Mouse (Mus musculus): Measurements from ENCODE around the gene Dnaic2. TPM values are rescaled to one million over a fixed set of nuclear protein-coding genes. Genes with fewer than 3 reads are reported as not detected.

The Dnaic2 gene
- polyA plus RNA-seq, 1 experiment, result 0.27 TPM

DNA sequence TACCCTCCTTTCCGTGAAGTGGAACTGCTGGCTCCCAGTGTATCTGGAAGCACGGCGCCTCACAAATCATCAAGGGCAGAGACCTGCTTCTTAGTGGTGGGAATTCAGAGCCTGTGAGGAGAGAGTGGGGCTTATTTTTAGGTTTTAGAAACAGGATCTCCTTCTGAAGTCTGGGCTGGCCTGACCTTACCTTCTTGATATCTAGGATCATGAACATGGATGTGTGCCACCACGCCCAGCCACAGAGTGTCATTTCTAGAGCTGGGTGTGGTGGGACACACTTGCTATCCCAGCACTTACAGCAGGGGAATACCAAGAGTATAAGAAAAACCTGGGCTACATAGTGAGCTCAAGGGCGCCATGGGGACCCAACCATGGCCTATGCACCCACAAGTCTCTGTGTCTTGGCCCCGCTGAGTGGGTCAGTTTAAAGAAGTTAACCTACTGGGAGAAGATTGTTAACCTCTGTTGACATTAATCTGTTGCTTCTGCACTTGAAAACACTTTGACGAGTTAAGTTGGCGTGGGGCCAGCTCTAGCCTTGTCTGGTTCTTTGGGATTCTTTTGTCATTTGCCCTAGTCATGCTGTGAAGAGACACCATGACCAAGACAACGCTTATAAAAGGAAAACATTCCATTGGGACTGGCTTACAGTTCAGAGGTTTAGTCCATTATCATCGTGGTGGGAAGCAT is 44.0 kb upstream of the Dnaic2 start:
- Histone ChIP-seq H3K27me3 (ENCODE audit: control insufficient read depth, insufficient read depth, insufficient read length) (no peaks in the 10 kb centered on the region), H3K4me3 (ENCODE audit: insufficient read depth, poor library complexity, severe bottlenecking) (no peak overlapping the region), H3K79me3 (ENCODE audit: low read depth) (peaks cover 40% of the 10 kb centered on the region), H3ac (ENCODE audit: control insufficient read depth, insufficient read length, low read depth) (no peak overlapping the region), H3K79me2 (ENCODE audit: control insufficient read depth, insufficient read depth) (peaks cover 75% of the 10 kb centered on the region), H3K36me3 (ENCODE audit: control insufficient read depth, insufficient read depth) (peaks cover 92% of the 10 kb centered on the region)
- TF ChIP-seq MAX (IDR thresholded peaks at IDR 0.05), result no peak
- no peak for TF ChIP-seq FOSL1 (IDR thresholded peaks at IDR 0.05; ENCODE audit: insufficient read depth, low read length, poor library complexity, severe bottlenecking)
- TF ChIP-seq USF1 (IDR thresholded peaks at IDR 0.05; ENCODE audit: low read depth), result no peak
- no peak for TF ChIP-seq MYOD1 (IDR thresholded peaks at IDR 0.05; ENCODE audit: control insufficient read depth, insufficient read length, low read depth)
- TF ChIP-seq CEBPB (IDR thresholded peaks at IDR 0.05; ENCODE audit: low read depth), result no peak
- no peak for TF ChIP-seq CTCF (IDR thresholded peaks at IDR 0.05; ENCODE audit: control insufficient read depth, insufficient read depth, insufficient read length)
- no peak for TF ChIP-seq MYOG (IDR thresholded peaks at IDR 0.05; ENCODE audit: control insufficient read depth, extremely low read depth, insufficient read length)

DNA sequence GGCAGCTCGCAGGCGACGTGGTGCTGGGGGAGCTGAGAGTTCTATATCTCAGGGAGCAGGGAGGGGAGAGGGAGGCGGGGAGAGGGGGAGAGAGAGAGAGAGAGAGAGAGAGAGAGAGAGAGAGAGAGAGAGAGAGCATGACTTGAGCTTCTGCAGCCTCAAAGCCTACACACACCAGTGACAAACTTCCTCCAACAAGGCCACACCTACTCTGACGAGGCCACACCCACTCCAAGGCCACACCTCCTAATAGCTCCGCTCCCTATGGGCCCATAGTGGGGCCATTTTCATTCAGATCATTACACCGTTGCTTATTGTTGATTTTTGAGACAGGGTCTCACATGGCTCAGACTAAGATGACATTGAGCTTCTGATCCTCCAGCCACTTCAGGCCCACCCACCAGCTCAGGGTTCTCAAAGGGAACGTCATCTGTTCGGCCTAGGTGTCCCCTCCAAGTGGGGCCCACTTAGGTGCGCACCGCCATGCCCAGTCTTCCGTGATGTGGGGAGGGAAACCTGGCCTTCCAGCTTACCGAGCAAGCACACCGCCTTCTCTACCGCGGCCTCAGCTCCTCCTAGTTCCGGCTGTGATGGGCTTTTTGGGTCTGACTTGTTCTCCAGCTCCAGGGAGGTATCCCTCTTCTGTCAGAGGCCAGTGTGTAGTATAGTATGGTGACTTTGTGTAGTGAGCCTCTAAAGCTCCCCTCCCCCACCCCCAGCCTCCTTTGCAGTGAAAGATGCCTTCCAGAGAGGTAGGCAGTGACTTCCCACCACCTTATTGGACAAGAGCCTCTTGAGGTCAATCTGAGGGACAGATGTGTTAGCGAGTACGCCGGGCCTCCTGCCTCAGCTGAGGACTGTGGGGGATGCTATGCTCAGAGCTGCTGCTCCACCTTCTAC is 43.2 kb upstream of the Dnaic2 start:
- Histone ChIP-seq H3K27me3 (ENCODE audit: control insufficient read depth, insufficient read depth, insufficient read length) (no peaks in the 10 kb centered on the region), H3K36me3 (ENCODE audit: control insufficient read depth, insufficient read depth) (peaks cover 92% of the 10 kb centered on the region), H3K4me3 (ENCODE audit: insufficient read depth, poor library complexity, severe bottlenecking) (no peak overlapping the region)

DNA sequence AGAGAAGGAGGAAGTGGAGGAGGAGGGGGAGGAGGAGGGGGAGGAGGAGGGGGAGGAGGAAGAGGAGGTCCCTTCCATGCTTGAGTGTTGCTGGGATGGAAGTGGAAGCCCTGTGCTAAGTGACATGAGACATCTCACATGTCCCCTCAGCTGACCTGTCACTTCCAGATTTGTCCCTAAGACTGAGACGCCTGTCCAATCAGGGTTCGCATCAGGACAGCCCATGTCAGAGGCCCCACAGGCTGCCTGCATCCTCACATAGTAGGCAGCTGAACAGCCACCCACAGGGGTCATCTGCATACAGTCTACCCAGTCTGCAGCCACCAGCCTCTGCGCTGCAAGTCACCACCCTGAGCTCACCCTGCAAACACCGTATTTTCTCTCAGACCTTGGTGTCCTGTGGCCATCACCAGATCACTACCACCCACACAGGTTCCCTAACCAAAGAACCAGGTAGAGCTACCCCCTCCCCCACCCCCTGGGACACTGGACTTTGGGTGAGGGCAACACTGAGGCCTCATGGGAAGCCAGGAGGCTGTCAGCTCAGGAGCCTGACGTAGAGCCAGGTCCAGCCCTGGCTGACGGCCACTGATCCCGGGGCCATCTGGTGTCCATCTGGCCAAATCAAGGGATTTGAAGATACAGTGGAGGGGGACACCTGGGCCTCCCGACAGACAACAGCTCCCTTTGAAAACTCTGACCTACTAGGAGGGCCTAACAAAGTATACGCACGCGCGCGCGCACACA is 42.4 kb upstream of the Dnaic2 start:
- Histone ChIP-seq H3ac (ENCODE audit: control insufficient read depth, insufficient read length, low read depth) (no peak overlapping the region), H3K79me2 (ENCODE audit: control insufficient read depth, insufficient read depth) (peaks cover 70% of the 10 kb centered on the region), H3K4me3 (ENCODE audit: insufficient read depth, poor library complexity, severe bottlenecking) (no peak overlapping the region), H3K79me3 (ENCODE audit: low read depth) (peaks cover 30% of the 10 kb centered on the region), H3K36me3 (ENCODE audit: control insufficient read depth, insufficient read depth) (peaks cover 92% of the 10 kb centered on the region), H3K27me3 (ENCODE audit: control insufficient read depth, insufficient read depth, insufficient read length) (no peaks in the 10 kb centered on the region)
- no peak for TF ChIP-seq MYOD1 (IDR thresholded peaks at IDR 0.05; ENCODE audit: control insufficient read depth, insufficient read length, low read depth)
- TF ChIP-seq MAX (IDR thresholded peaks at IDR 0.05), result no peak
- no peak for TF ChIP-seq CTCF (IDR thresholded peaks at IDR 0.05; ENCODE audit: control insufficient read depth, insufficient read depth, insufficient read length)
- TF ChIP-seq CEBPB (IDR thresholded peaks at IDR 0.05; ENCODE audit: low read depth), result no peak
- no peak for TF ChIP-seq USF1 (IDR thresholded peaks at IDR 0.05; ENCODE audit: low read depth)
- TF ChIP-seq MYOG (IDR thresholded peaks at IDR 0.05; ENCODE audit: control insufficient read depth, extremely low read depth, insufficient read length), result no peak
- TF ChIP-seq FOSL1 (IDR thresholded peaks at IDR 0.05; ENCODE audit: insufficient read depth, low read length, poor library complexity, severe bottlenecking), result no peak

More for the DNA sequence above, 43.2 kb upstream of the Dnaic2 start:
- TF ChIP-seq MAX (IDR thresholded peaks at IDR 0.05), result no peak
- TF ChIP-seq MYOG (IDR thresholded peaks at IDR 0.05; ENCODE audit: control insufficient read depth, extremely low read depth, insufficient read length), result no peak
- no peak for TF ChIP-seq CTCF (IDR thresholded peaks at IDR 0.05; ENCODE audit: control insufficient read depth, insufficient read depth, insufficient read length)
- TF ChIP-seq USF1 (IDR thresholded peaks at IDR 0.05; ENCODE audit: low read depth), result no peak
- TF ChIP-seq CEBPB (IDR thresholded peaks at IDR 0.05; ENCODE audit: low read depth), result no peak
- no peak for TF ChIP-seq FOSL1 (IDR thresholded peaks at IDR 0.05; ENCODE audit: insufficient read depth, low read length, poor library complexity, severe bottlenecking)
- no peak for TF ChIP-seq MYOD1 (IDR thresholded peaks at IDR 0.05; ENCODE audit: control insufficient read depth, insufficient read length, low read depth)
- Histone ChIP-seq H3K79me3 (ENCODE audit: low read depth) (peaks cover 35% of the 10 kb centered on the region), H3K79me2 (ENCODE audit: control insufficient read depth, insufficient read depth) (peaks cover 75% of the 10 kb centered on the region), H3ac (ENCODE audit: control insufficient read depth, insufficient read length, low read depth) (no peak overlapping the region)

DNA sequence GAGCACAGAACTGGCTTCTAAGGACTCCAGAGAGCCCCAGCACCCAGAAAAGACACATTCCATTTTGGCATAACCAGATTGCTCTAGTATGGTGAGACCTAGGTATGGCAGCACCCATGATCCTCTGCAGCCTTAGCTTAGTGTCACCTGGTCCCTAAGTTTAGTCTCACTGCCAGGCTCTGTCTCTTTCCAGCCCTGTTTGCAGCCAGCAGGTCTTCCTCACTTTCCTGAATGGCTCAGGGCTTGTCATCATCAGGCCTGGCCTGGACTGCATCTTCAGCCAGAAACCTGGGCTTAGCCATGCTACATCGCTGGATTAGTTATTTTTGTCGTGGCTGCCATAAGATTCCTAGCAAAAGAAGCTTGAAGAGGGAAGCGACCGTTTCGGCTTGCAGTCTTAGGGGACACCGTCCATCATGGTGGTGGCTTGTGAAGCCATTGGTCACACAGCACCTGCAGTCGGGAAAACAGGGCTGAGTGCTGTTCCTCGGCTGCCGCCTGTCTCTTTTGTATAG is 41.6 kb upstream of the Dnaic2 start:
- peaks cover 62% of the 10 kb centered on the region for H3K79me2 ChIP-seq (ENCODE audit: control insufficient read depth, insufficient read depth)
- H3ac ChIP-seq (ENCODE audit: control insufficient read depth, insufficient read length, low read depth), result no peak overlapping the region
- H3K27me3 ChIP-seq (ENCODE audit: control insufficient read depth, insufficient read depth, insufficient read length), result no peaks in the 10 kb centered on the region
- H3K79me3 ChIP-seq (ENCODE audit: low read depth), result peaks cover 22% of the 10 kb centered on the region
- H3K4me3 ChIP-seq (ENCODE audit: insufficient read depth, poor library complexity, severe bottlenecking), result no peak overlapping the region
- peaks cover 92% of the 10 kb centered on the region for H3K36me3 ChIP-seq (ENCODE audit: control insufficient read depth, insufficient read depth)
- TF ChIP-seq USF1 (IDR thresholded peaks at IDR 0.05; ENCODE audit: low read depth) (no peak), CTCF (IDR thresholded peaks at IDR 0.05; ENCODE audit: control insufficient read depth, insufficient read depth, insufficient read length) (no peak), CEBPB (IDR thresholded peaks at IDR 0.05; ENCODE audit: low read depth) (no peak), FOSL1 (IDR thresholded peaks at IDR 0.05; ENCODE audit: insufficient read depth, low read length, poor library complexity, severe bottlenecking) (no peak), MAX (IDR thresholded peaks at IDR 0.05) (no peak), MYOG (IDR thresholded peaks at IDR 0.05; ENCODE audit: control insufficient read depth, extremely low read depth, insufficient read length) (no peak), MYOD1 (IDR thresholded peaks at IDR 0.05; ENCODE audit: control insufficient read depth, insufficient read length, low read depth) (no peak)

Data from C2C12 (cell line).